Mouse (Mus musculus) kidney, adult 8-10 months (tissue): ENCODE data around the gene D3Ertd751e.

Experiments
- DNase-seq, 2 experiments: peaks; one replicate each; pipeline ENCODE4 v3.0.0; 2022

Gene D3Ertd751e

DNA sequence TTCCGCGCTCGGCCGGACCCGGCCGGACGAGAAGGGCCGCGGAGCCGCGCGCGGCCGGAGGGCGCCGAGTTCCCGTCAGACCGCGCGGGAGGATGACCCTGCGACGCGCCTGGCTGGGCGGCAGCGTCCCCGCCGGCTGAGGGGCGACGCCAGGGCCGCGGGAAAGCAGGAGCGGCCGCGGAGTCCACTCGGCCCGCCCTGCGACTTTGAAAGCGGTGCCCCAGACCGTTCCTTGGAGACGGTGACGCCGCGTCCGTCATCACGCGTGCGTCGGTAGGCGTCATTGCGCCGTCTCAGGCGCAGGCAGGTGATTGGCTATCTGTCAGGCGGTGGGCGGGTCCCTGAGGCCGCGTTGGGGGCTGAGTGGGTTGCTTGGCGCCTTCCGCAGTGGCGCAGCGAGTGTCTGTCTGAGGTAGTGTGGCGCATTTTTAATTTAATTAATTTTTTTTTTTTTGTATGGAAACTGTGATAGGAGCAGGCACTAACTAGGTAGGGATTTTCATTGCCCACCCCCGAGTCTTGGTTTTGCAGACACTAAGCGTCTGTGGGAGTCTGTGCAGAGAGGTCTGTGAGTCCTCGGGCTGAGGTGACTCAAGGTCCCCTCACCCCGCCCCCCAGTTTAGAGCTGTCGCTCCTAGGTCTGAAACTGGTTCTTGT is at the start of gene D3Ertd751e, which contains the start of gene Sclt1:
TSS of gene D3Ertd751e (plus strand) at position 334 of the 657 bp plus-strand sequence.
TSS of gene Sclt1 (minus strand) at position 237 of the 657 bp plus-strand sequence.
- peak; percentile 96 for DNase-seq

GRCm38 (mm10) chr3:41695681-41696080 is 46.7 kb upstream of the D3Ertd751e start:
- no peak for DNase-seq

DNA sequence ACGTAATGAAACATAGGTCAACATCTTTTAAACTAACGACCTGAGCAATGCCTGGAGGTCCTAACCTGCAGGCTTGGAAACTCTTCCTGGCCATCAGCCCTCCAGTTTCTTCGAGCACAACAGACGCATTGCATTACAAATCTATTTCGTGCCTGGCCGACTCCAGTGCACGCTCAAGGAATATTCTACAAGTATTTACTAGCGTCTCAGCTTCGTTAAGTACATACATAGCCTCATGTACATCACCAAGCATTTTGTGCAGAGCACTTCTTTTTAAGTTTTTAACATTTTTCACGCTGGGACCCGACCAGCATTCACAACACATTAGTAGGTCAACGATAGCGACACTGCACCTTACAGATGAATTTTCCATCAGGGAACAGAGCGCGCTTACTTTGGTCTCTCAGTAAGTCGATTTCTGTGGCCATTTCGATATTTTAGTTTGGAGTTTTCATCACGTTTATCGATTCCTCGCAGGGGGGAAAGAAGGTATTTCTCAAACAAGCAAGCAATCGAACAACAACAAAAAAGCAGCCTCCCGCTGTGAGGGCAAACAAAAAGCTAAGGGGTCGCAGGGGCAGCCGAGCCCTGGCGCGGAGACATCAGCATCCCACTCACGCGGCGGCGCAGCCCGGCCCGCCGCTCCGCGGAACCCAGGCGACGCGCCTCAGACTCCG is 672 bp upstream of the D3Ertd751e start:
- peak; percentile 7 to 8 for DNase-seq

DNA sequence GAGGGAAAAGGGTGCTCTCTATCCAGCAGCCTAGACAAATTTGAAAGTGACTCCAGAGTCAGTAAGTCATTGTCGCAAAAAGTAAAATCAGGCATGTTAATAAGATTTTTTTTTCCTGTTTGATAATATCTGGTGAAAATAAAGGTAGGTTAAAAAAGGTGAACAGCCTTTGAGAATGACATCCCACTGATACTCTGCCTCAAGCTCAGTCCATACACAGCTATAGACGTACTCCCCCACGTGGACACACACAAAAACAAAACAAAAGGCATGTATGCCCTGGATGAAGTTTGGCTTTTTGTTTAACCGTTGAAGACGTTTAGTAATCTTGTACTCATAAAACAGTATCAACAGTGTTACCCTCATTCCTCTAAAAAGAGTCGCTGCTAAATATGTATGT is 1.0 kb downstream of the D3Ertd751e start:
- peak in 1 of 2 experiments; percentile 20 for DNase-seq

GRCm38 (mm10) chr3:41754556-41754955 is 12.1 kb downstream of the D3Ertd751e start:
- DNase-seq = no peak

DNA sequence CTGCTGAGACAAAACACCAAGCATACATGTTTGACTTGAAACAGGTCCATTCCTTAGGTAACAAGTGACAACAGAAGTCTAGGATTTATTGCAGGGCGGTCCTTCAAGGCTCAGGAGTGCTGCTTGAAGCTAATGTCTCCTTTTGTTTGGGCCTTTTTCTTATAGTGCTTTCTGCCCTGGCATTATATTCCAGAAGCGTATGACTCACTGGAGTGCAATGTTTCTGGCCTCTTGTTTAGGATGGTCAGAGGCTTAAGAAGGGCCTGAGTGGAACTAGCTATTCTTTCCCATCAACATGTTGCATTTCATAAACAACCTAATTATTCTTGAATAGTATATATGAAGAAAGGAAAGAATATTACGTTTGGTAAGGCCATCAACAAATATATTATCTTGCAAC is 19.7 kb downstream of the D3Ertd751e start:
- DNase-seq = no peak

DNA sequence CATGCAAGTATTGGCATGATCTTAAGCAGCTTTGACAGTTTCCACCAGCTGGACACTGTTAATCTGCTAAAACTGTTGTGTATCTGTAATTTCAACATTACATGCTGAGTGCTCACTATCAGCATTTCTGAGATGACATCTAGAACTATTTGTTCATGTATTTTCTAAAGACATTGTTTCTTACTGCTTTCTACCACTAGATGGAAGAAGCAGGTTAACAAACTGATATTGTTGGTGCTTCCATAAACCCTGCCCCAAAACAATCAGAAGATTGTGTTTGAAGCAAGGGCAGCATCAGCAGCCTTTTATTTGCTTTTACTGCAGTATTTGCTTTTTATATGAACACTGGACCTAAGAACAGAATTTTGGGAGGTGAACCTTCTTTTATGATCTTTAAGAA is 70.0 kb downstream of the D3Ertd751e start:
- DNase-seq = no peak
